Mouse (Mus musculus) lung, postnatal 25 days (tissue): ENCODE measurements around the gene Emc6.

Source experiments
- DNase-seq: peaks from one replicate; pipeline ENCODE4 v3.0.0; 2022; ENCODE audit warnings: low spot score

Emc6 gene

GRCm38 (mm10) chr11:73175612-73176011 lies 1.2 kb downstream of the Emc6 start:
- DNase-seq = peak; percentile 90

- peak; percentile 91 for DNase-seq
Observed at GRCm38 (mm10) chr11:73172186-73172585, 4.7 kb downstream of the Emc6 start.

GRCm38 (mm10) chr11:73169231-73169630 lies 7.6 kb downstream of the Emc6 start:
- DNase-seq = peak; percentile 59

- no peak for DNase-seq
Observed at GRCm38 (mm10) chr11:73168576-73168975, 8.3 kb downstream of the Emc6 start.

- DNase-seq = no peak
Observed at GRCm38 (mm10) chr11:73168071-73168470, 8.8 kb downstream of the Emc6 start.

GRCm38 (mm10) chr11:73162284-73162683 lies 14.6 kb downstream of the Emc6 start:
- DNase-seq = no peak

- DNase-seq = no peak
Observed at GRCm38 (mm10) chr11:73161616-73162015, 15.2 kb downstream of the Emc6 start.

- DNase-seq = peak; percentile 56
Observed at GRCm38 (mm10) chr11:73160811-73161200, 16.0 kb downstream of the Emc6 start.

GRCm38 (mm10) chr11:73159957-73160810 lies 16.7 kb downstream of the Emc6 start, which contains the start of gene P2rx5:
P2rx5 (plus strand) TSS chr11:73160421.
- no peak for DNase-seq

GRCm38 (mm10) chr11:73155071-73155470 lies 21.8 kb downstream of the Emc6 start:
- DNase-seq = no peak

GRCm38 (mm10) chr11:73148209-73148608 lies 28.6 kb downstream of the Emc6 start:
- DNase-seq = no peak

- no peak for DNase-seq
Observed at GRCm38 (mm10) chr11:73146975-73147365, 29.9 kb downstream of the Emc6 start.

- no peak for DNase-seq
Observed at GRCm38 (mm10) chr11:73146026-73146974, 30.5 kb downstream of the Emc6 start.

GRCm38 (mm10) chr11:73144261-73144681 lies 32.6 kb downstream of the Emc6 start:
- peak; percentile 83 for DNase-seq

- DNase-seq = peak; percentile 94
Observed at GRCm38 (mm10) chr11:73137591-73138501, 39.0 kb downstream of the Emc6 start, which contains the start of gene Haspin. Haspin (minus strand) TSS chr11:73138294.

GRCm38 (mm10) chr11:73137116-73137515 lies 39.7 kb downstream of the Emc6 start:
- no peak for DNase-seq

GRCm38 (mm10) chr11:73136587-73136986 lies 40.2 kb downstream of the Emc6 start:
- DNase-seq = no peak

- DNase-seq = no peak
Observed at GRCm38 (mm10) chr11:73134222-73134621, 42.6 kb downstream of the Emc6 start.

GRCm38 (mm10) chr11:73132999-73133398 lies 43.8 kb downstream of the Emc6 start:
- no peak for DNase-seq

GRCm38 (mm10) chr11:73131020-73131419 lies 45.8 kb downstream of the Emc6 start:
- DNase-seq = peak; percentile 37

- no peak for DNase-seq
Observed at GRCm38 (mm10) chr11:73126495-73126894, 50.3 kb downstream of the Emc6 start.
